ENCODE assay signal across 27 mouse cellular contexts in genomic region chr11:115283891-115284620, GRCm38 (mm10). TPM values are rescaled to one million over a fixed set of nuclear protein-coding genes. Genes with fewer than 3 reads are reported as not detected.
A peak's percentile ranks its signal among the peaks of the same experiment; 100 is the strongest.
DNase-seq lines count a peak whose midpoint lies in the region; ATAC-seq and TF ChIP-seq lines count a peak whose summit lies in the region.
"Had no signal": no experiment of that assay in that cellular context is flagged by ENCODE, and none has a peak within 500 bp of the region (broad histone marks: within the 10 kb centered on the region; RNA-seq: fewer than 3 reads in every experiment).

No protein-coding gene starts in this region.

- no peaks in the 10 kb centered on the region for H3K79me2 ChIP-seq in myocyte (ENCODE audit: control insufficient read depth, insufficient read depth)

- no peaks in the 10 kb centered on the region for H3K27me3 ChIP-seq in myocyte (ENCODE audit: control insufficient read depth, insufficient read depth, insufficient read length)
- H3K27me3 ChIP-seq: embryonic facial prominence, embryonic 13.5 days; embryonic facial prominence, embryonic 15.5 days; forebrain, embryonic 12.5 days had no signal

- no peak for ATAC-seq in cerebellum, adult (ENCODE audit: insufficient number of reproducible peaks, low FRiP score, low TSS enrichment)
- ATAC-seq: forebrain, embryonic 14.5 days; forebrain, embryonic 16.5 days had no signal

- H3K4me2 ChIP-seq in myocyte (ENCODE audit: low read depth), result no peak overlapping the region
- H3K4me2 ChIP-seq: embryonic facial prominence, embryonic 13.5 days; embryonic facial prominence, embryonic 15.5 days; forebrain, embryonic 12.5 days had no signal

- intact Hi-C loops in heart, postnatal 14 days (cut with DNase I), result no loop called here

- H3ac ChIP-seq in myocyte (ENCODE audit: control insufficient read depth, insufficient read length), result no peak overlapping the region

- DNase-seq in cerebellum, adult 8-10 months, result peak; percentile 15
- peak; percentile 91 for DNase-seq in heart, adult 11 months
- no peak for DNase-seq in heart, postnatal 14 days
- DNase-seq in ovary, postnatal 36 days (ENCODE audit: low spot score), result peak; percentile 4
- no peak for DNase-seq in ovary, postnatal 10 days (ENCODE audit: low spot score)
- no peak for DNase-seq in layer of hippocampus, adult 18-20 months (ENCODE audit: low spot score in 2 of 2)
- DNase-seq: adrenal gland, adult 8-10 months; adrenal gland, postnatal 14 days; cerebellum, adult 11-12 months; cerebellum, postnatal 25 days; embryo, embryonic 11 days had no signal

- H3K36me3 ChIP-seq in myocyte (ENCODE audit: control insufficient read depth, insufficient read depth), result no peaks in the 10 kb centered on the region
- H3K36me3 ChIP-seq: embryonic facial prominence, embryonic 13.5 days; embryonic facial prominence, embryonic 15.5 days; forebrain, embryonic 10.5 days; forebrain, embryonic 12.5 days had no signal

- H3K4me3 ChIP-seq in myocyte, result no peak overlapping the region
- H3K4me3 ChIP-seq: embryonic facial prominence, embryonic 13.5 days; embryonic facial prominence, embryonic 15.5 days; erythroblast, embryonic 14.5 days; forebrain, embryonic 10.5 days; forebrain, embryonic 12.5 days had no signal

- TF ChIP-seq POLR2A in myocyte (IDR thresholded peaks at IDR 0.05; ENCODE audit: insufficient read length, low read depth), result no peak

TF ChIP-seq in myocyte, 11 proteins besides CTCF, POLR2A, EP300 and RAD21:
- TF ChIP-seq MYOG (IDR thresholded peaks at IDR 0.05; ENCODE audit: control insufficient read depth in 1 of 3, insufficient read depth in 1 of 3, insufficient read length in 2 of 3, low read depth in 2 of 3) (peak in 2 of 3 experiments; percentile 39 to 57), POLR2AphosphoS2 (IDR thresholded peaks at IDR 0.05; ENCODE audit: insufficient read length, low read depth) (no peak)
TF ChIP-seq in myocyte: peak in this region for 1.

RNA-seq across cellular contexts. Expression of gene Fdxr, which starts 7.2 kb away (rescaled TPM):
- 1 to 10 TPM; 7.0 to 7.5 TPM for total RNA-seq in heart, postnatal 14 days (2021)
- polyA plus RNA-seq in myocyte (2012; fragmentation: generic; extraction: Trizol), result 13.9 TPM
- 10 to 100 TPM; 19.0 to 19.9 TPM for total RNA-seq in layer of hippocampus, adult 18-20 months (2021)

RNA-seq across cellular contexts. Expression of gene Fads6, which starts 13.4 kb away (rescaled TPM):
- 1 to 10 TPM; 1.2 to 1.3 TPM for total RNA-seq in heart, postnatal 14 days (2021)
- polyA plus RNA-seq in myocyte (2012; fragmentation: generic; extraction: Trizol), result 0.62 TPM
- 10 to 100 TPM; 16.7 to 17.3 TPM for total RNA-seq in layer of hippocampus, adult 18-20 months (2021)

RNA-seq across cellular contexts. Expression of gene Grin2c, which starts 17.0 kb away (rescaled TPM):
- total RNA-seq in heart, postnatal 14 days (2021), result under 1 TPM; 0.10 to 0.15 TPM
- polyA plus RNA-seq in myocyte (2012; fragmentation: generic; extraction: Trizol), result not detected
- 10 to 100 TPM; 43.3 to 44.8 TPM for total RNA-seq in layer of hippocampus, adult 18-20 months (2021)
- total RNA-seq: common myeloid progenitor, adult 5-6 weeks; MEL had no signal
- polyA plus RNA-seq: C2C12; embryonic facial prominence, embryonic 13.5 days; embryonic facial prominence, embryonic 15.5 days; forebrain, embryonic 10.5 days; forebrain, embryonic 12.5 days had no signal

RNA-seq across cellular contexts. Expression of gene Otop2, which starts 22.9 kb away (rescaled TPM):
- total RNA-seq in heart, postnatal 14 days (2021), result not detected
- 0.01 TPM for polyA plus RNA-seq in myocyte (2012; fragmentation: generic; extraction: Trizol)
- 1 to 10 TPM in 1 of 2 experiments, under 1 TPM in 1; 0.20 to 1.0 TPM for total RNA-seq in layer of hippocampus, adult 18-20 months (2021)
- total RNA-seq: adrenal gland, adult 18-20 months; adrenal gland, adult 8-10 months; adrenal gland, postnatal 14 days; adrenal gland, postnatal 36 days; common myeloid progenitor, adult 5-6 weeks; MEL had no signal
- polyA plus RNA-seq: C2C12; embryonic facial prominence, embryonic 11.5 days; erythroblast, embryonic 14.5 days; forebrain, embryonic 12.5 days; forebrain, embryonic 14.5 days had no signal

RNA-seq across cellular contexts. Expression of gene Ush1g, which starts 37.8 kb away (rescaled TPM):
- total RNA-seq in heart, postnatal 14 days (2021), result under 1 TPM in 1 of 2 experiments, not detected in 1; 0.14 TPM
- 0.16 TPM for polyA plus RNA-seq in myocyte (2012; fragmentation: generic; extraction: Trizol)
- under 1 TPM; 0.66 to 0.79 TPM for total RNA-seq in layer of hippocampus, adult 18-20 months (2021)
- total RNA-seq: common myeloid progenitor, adult 5-6 weeks; ES-E14; MEL had no signal
- polyA plus RNA-seq: embryonic facial prominence, embryonic 11.5 days; embryonic facial prominence, embryonic 13.5 days; erythroblast, embryonic 14.5 days; forebrain, embryonic 10.5 days; forebrain, embryonic 12.5 days; forebrain, embryonic 14.5 days had no signal

Comparison
In these comparisons a context has a peak if more than half of its experiments do, and no peak if none do; other contexts are left out.
1. DNase-seq: peak in cerebellum, adult 8-10 months (single experiment), heart, adult 11 months (single experiment) and ovary, postnatal 36 days (single experiment); none in heart, postnatal 14 days (0 of 2), ovary, postnatal 10 days (single experiment) and layer of hippocampus, adult 18-20 months (0 of 2).
2. RNA of gene Fads6, which starts 13.4 kb away (total RNA-seq): 16.7 to 17.3 TPM in layer of hippocampus, adult 18-20 months; 1.2 to 1.3 TPM in heart, postnatal 14 days; every median in the first group is over 4 times any median in the second.
3. RNA of gene Grin2c, which starts 17.0 kb away (total RNA-seq): 43.3 to 44.8 TPM in layer of hippocampus, adult 18-20 months; 0.10 to 0.15 TPM in heart, postnatal 14 days; every median in the first group is over 10 times any median in the second.